Mouse (Mus musculus) thymus, postnatal 4 days (tissue): ENCODE results near the gene Myo7a.
A peak's percentile ranks its signal among the peaks of the same experiment; 100 is the strongest.

Experiments
- DNase-seq: peaks from one replicate; pipeline ENCODE4 v3.0.0; 2021

Myo7a gene

DNA sequence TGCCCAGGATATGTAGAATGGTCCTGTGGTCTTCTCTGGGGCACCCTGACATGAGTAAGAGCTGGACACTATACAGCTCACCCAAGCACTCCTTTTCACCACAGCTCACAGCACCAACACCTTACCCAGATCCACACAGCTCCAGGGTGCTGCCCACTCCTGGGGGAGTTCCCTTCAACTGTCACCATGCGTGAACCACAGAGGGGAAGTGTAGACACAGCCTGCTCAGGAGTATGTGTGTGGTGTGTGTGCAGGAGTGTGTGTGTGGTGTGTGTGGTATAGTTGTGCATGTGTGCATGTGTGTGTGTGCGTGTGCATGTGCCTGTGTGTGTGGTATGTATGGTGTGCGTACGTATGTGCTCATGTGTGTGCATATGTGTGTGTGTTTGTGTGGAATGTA is 23.5 kb downstream of the Myo7a start:
- no peak for DNase-seq

DNA sequence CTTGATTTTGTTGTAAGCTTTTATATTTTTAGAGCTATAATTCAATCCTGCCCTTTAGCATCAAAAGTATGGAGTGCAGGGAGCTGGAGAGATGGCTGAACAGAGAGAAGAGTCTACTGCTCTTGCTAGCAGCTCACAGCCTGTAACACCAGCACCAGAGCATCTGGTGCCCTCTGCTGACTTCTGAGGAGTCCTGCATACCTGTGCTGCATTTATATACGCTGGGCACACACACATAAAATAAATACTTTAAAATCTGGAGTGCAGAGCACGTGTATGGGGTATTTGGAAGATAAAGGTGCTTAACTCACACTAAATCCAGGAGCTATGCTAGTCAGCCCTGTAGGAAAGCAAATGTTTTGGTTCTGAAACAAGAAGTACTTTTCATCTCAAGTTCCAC is 33.0 kb downstream of the Myo7a start:
- DNase-seq = no peak

DNA sequence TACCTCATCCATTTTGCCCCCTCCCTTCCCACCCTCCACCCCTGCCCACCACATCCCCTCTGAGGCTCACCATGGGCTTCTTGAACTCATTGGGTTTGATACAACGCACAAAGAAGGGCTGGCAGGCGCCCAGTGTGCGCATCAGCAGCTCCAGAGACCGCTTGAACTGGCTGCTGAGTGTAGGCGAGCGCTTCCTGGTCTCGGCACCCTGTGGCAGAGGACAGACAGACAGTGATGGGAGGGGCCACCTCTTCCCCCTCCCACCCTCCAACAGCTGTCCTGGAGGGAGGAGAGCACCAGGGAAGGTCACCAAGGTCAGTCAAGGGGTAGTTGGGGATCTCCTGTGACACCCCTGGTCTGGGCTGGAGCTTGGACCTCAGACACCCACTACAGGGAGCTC is 34.0 kb downstream of the Myo7a start:
- DNase-seq = peak; percentile 31

DNA sequence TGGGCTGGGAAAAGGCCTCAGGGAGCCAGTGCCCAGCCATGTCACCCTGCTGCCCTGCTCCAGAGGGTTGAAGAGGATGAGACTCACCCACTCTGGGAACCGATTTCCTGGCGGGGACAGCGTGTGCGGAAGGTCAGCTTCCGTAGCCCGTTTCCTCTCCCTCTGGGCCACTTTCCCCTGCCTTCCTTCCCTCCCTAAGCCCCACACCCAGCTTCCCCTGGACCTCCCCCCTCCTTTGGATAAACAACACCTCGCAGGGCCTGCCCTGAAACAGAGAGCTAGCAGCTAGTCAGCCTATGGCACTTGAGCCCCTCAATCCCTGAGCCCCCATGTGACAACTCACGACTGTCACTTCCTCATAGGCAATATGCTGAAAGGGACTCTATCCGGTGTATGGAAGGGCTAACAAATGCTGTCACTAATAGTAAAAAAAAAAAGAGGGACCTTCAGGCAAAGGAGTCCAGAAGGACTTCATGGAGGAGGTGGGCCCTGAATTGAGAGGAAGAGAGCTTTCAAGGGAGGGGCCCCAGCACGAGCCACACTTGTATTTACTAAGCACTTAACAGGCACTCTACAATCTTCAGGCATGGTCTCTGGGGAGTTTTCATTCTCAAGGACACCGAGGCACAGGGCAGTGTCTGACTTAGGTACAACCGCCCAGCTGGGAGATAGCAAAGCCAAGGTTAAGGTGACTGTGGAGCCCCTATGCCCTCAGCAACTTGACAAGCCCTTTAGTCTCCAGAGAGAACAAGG is 34.6 kb downstream of the Myo7a start:
- DNase-seq = no peak

DNA sequence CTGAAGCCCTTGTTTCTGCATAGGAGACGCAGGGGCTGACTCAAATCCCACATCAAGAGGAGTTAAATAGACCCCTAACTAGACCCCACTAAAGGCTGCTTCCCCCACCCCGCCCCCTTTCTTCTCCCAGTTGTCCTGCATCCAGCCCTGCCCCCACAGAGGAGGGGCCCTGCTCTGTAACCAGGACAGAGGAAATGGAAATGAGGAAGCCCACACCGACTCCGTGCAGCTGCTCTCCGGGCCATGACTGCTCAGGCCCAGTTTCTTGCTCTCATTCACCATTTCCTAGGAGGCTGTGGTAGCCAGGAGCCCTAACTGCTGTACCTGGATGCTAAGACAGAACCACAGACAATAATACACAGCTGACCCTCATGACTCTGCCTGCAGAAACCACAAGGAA is 36.9 kb downstream of the Myo7a start:
- no peak for DNase-seq

DNA sequence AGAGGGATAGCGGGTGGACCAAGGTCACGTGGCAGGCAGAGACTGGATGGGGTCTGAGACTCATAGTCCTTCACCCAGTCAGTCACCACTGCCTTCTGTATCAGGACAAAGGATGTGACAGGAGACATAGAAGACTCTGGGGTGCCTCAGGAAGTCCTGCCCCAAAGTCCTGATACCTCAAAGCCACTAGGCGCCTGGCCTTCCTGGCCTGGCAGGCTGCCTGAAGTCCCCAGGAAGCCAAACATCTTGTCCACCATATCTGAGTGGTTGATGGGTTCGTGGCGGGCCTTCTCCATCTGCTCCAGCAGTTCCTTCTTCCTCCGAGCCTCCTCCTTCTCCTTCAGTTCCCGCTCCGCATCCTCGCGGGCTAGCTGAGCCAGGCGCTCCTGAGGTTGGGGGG is 41.9 kb downstream of the Myo7a start:
- no peak for DNase-seq

DNA sequence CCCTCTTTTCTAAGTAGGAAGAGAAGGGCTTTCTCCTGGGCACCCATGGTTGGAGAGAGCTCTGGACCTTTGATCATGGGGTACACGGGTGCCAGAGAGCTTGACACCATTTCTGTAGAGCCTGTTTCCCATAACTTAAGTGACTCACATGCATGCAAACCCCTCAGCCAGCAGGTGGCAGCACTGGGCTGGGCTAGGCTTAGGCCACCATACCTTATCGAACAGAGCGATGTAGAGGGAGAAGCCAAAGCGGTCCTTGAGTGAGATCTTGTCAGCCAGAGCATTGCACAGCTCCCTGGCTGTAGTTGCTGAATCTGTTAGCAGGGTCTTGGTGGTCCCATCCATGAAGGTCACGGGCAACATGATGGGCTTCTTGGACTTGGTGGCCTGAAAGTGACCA is 47.7 kb downstream of the Myo7a start:
- DNase-seq = peak; percentile 96

DNA sequence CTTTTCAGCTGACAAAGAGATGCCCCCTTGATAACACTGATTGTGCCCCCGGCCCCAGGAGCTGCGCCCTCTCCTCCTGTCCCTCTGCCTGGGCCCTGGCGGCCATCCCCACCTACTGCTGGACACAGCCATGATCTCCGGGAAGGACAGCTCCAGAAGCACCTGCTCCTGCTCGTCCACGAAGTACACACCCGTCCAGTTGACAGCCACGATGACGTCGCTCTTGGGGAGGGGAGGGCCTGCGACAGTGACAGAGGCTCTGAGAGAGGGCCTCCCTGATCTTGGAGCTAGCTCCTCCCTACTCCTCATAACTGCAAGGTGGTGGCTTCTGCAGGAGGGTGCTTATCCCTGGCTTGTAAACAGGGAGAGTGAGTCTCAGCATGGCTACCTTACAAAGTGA is 53.1 kb downstream of the Myo7a start:
- no peak for DNase-seq

DNA sequence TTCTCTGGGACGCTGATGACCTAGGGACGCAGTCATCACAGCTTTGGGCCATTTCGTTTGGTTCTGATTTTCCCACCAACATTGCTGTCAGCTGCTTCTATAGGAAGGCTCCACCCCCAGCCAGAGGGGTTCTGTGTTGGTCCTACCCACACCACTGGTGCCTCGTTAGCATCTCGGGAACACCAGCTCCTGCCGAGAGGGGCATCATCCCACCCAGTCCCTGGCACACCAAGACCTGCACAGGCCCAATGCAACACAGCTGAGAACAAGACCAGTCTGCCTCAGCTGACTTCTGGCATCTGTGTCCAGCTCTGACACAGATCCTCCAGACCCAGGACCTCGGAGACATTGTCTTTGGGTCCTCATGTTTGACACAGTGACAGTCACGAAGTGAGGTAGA is 64.4 kb downstream of the Myo7a start:
- DNase-seq = no peak

DNA sequence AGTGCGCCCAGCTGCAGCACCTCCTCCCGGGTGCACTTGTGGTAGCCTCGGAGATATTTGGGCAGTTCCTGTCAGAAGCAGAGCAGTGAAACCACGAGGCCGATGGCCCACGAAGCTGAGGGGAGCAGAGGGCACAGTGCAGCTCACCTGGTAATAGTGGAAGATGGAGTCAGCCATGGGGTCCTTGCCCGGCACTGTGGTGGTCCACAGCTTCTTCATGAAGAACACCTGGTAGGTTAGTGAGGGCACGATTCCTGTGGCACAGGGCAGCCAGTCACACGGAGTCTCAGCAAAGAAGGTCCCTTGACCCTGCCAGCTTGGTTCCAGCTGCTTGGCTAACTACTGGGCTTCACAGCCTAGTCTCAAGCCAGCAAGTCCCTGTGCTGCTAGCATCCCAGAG is 64.9 kb downstream of the Myo7a start:
- DNase-seq = no peak

DNA sequence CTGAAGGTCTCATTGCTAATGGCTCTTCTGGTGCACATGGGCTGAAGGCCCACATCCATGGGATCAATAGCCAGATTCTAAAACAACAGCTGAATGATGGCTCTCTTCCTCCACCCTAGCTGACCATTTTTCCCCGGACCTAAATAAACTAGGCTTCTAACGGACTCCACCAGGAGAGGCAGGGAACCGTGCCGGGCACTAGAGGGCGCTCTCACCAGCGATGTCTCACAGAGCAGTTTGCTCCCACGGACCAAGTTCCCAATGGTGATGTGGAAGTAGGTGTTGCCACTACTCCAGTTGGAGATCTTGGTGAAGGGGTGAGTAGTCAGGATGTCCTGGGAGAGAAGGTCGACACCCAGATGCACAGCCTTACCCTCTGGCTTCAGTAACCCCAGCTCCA is 67.3 kb downstream of the Myo7a start:
- DNase-seq = peak; percentile 83

DNA sequence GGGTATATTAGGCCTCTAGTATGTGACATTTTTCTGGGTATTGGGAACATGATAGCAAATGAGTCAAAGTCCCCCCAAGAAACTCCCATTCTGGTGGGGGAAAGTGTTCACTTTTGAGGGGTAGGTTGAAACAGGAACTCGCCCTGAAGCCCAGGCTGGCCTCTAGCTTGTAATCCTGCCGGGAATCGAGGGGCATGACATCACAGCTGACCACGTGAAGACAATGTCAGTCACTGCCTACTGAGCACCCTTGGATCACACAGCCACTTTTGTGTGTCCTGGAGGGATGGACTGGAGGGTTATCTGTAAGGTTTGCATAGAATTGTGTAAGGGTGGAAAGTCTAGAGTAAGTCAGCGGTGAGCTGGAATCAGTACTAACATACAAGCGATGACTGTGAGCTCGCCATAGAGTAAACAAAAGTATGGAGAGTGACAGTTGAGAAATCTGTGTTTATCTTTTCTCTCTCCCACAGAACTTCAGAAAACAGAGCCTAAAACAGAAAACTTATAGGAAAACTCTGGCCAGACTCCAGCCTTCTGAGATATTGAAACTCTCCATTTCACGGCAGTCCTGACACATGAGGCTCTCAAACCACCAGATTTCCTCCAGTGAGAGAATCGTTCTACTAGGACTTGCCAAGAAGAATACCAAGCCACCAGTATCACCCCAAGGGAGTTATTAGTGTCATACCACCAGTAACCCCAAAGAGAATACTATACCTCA is 71.1 kb downstream of the Myo7a start:
- no peak for DNase-seq

DNA sequence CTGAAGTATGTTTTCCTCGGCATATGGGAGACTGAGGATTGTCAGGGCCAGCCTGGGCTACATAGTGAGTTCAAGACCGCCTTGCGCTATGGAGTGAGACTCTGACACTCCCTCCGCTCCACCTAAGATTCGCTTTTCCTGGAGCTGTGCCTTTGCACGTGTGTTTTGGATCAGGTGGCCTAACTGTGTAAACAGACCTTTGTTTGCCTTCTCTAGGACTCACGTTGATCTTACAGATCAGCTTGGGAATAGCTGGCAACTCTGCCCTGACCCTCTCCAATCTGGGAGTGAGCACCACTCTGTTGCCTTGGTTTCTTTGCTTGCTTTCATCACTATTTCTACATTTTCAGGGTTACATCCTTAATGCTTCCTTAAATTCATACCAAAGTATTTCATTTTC is 116.7 kb downstream of the Myo7a start:
- DNase-seq = no peak
